Mouse (Mus musculus): Measurements from ENCODE around the gene Bag3.

DNA sequence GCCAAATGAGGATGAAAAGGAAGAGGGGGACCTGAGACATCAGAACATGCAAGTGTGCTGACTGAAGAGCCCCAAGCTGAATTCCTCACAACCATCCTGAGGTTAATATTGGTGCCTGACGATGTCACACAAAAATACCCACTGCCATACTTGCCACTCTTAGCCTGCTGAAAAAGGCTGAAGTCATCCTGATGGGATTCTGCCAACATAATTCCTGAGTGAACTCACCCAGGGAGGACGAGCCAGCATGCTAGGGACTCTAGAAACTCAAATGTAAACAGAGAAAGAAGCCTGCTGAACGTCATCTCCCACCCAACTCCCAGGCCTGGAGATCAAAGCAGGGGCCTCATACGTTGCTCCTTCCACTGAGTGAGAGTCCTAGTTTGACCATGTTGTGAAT lies 25.7 kb downstream of the Bag3 start:
- TF ChIP-seq CTCF (IDR thresholded peaks at IDR 0.05; ENCODE audit: borderline replicate concordance, extremely low read depth, insufficient read depth, insufficient read length) = no peak
- TF ChIP-seq POLR2A (IDR thresholded peaks at IDR 0.05; ENCODE audit: borderline replicate concordance, extremely low read depth, insufficient read depth, insufficient read length, poor library complexity, severe bottlenecking) = no peak

Data from brain, embryonic 14.5 days (tissue).